Mouse (Mus musculus) liver, embryonic 13.5 days (tissue): Measurements from ENCODE around the gene Slc9a2. TPM values are rescaled to one million over a fixed set of nuclear protein-coding genes. Genes with fewer than 3 reads are reported as not detected.

Experiments used
- ATAC-seq: fragments of 200-750 bp; cut with Nextera tagmentation; 2 replicates; pipeline ENCODE4 v1.8.0; 2017; ENCODE audit warnings: low read depth, mild to moderate bottlenecking, moderate number of reproducible peaks, moderate library complexity
- DNase-seq: peaks from one replicate; pipeline ENCODE4 v3.0.0; 2022
- H3K27ac ChIP-seq: fragments of 300-500 bp; sonication (generic); 2 replicates; pipeline ENCODE4 v1.5.1; 2015; ENCODE audit warnings: moderate library complexity, mild to moderate bottlenecking, inconsistent platforms
- H3K27me3 ChIP-seq: fragments of 300-500 bp; sonication (generic); 2 replicates; pipeline ENCODE4 v1.6.1; 2015; ENCODE audit warnings: mild to moderate bottlenecking, inconsistent platforms
- H3K36me3 ChIP-seq: fragments of 300-500 bp; sonication (generic); 2 replicates; pipeline ENCODE4 v1.6.1; 2015; ENCODE audit warnings: mild to moderate bottlenecking, inconsistent platforms
- H3K4me1 ChIP-seq: fragments of 300-500 bp; sonication (generic); replicated peaks from 2 replicates; pipeline ENCODE4 v1.6.1; 2015; ENCODE audit warnings: inconsistent platforms
- H3K4me2 ChIP-seq: fragments of 300-500 bp; sonication (generic); 2 replicates; pipeline ENCODE4 v1.6.1; 2015; ENCODE audit warnings: inconsistent platforms, mild to moderate bottlenecking, moderate library complexity
- H3K4me3 ChIP-seq: fragments of 300-500 bp; sonication (generic); replicated peaks from 2 replicates; pipeline ENCODE4 v1.5.1; 2015; ENCODE audit warnings: mild to moderate bottlenecking, inconsistent platforms
- H3K9ac ChIP-seq: fragments of 300-500 bp; sonication (generic); 2 replicates; pipeline ENCODE4 v1.6.1; 2015; ENCODE audit warnings: mild to moderate bottlenecking, inconsistent platforms
- H3K9me3 ChIP-seq: fragments of 300-500 bp; sonication (generic); replicated peaks from 2 replicates; pipeline ENCODE4 v1.6.1; 2016; ENCODE audit warnings: inconsistent platforms
- WGBS: fragments of 180-500 bp; shearing (Covaris S2); methylation state at CpG from one replicate; pipeline ENCODE4 v1.1.7; 2015; ENCODE audit not compliant: insufficient replicate concordance; 5-methylcytosine and 5-hydroxymethylcytosine counted together
- polyA plus RNA-seq: library from polyadenylated mRNA; unstranded; fragments of >200 nt; fragmentation: Nextera tagmentation; extraction: Ambion mirVana; gene quantifications from 2 replicates; pipeline ENCODE4 v1.2.1, GENCODE M21; 2015

Slc9a2 gene
- polyA plus RNA-seq, 1 experiment from 2014 or later = not detected

DNA sequence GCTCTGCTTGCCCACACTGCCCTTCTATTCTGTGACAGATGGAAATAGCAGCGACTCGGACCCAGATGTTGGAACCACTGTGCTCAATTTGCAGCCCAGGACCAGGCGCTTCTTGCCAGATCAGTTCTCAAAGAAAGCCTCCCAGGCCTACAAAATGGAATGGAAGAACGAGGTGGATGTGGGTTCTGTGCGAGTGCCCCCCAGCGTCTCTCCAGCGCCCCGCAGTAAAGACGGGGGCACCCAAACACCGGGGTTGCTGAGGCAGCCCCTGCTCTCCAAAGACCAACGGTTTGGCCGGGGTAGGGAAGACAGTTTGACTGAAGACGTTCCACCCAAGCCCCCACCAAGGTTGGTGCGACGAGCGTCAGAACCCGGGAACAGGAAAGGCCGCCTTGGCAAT, 87.2 kb downstream of the Slc9a2 start:
- H3K27me3 ChIP-seq = 0 out of 2 replicates have a peak, but pooled peaks cover 3% of the 10 kb centered on the region
- H3K4me2 ChIP-seq = no peak overlapping the region
- H3K9ac ChIP-seq = no peak overlapping the region
- 70% methylated on average over 18 of the region's 18 CpGs for WGBS
- H3K4me1 ChIP-seq = peaks cover 15% of the 10 kb centered on the region
- no peak for ATAC-seq
- H3K4me3 ChIP-seq = no peak overlapping the region
- H3K36me3 ChIP-seq = no peaks in the 10 kb centered on the region
- DNase-seq = no peak
- no peaks in the 10 kb centered on the region for H3K9me3 ChIP-seq
- H3K27ac ChIP-seq = no peak overlapping the region

DNA sequence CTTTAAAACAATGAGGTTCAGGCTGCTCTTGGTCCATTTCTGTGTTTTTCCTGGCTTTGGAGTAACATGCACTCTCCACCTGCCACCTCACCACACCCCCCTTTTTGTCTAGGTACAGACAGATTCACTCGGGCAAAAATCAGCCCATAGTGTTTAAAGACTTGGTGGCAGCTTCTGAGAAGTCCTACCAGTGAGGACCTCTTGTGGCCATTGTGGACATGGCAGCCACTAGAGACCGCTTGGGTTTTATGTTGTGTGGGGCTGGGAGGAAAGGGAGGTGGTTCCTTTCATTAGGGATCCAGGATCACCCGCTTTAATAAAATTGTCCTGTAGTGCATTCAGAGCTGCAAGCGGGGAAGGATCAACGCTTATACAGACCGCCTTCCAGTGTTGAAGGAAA, 88.2 kb downstream of the Slc9a2 start:
- no peak overlapping the region for H3K27ac ChIP-seq
- peaks cover 24% of the 10 kb centered on the region for H3K4me1 ChIP-seq
- H3K9me3 ChIP-seq = no peaks in the 10 kb centered on the region
- WGBS = 29% methylated on average over 6 of the region's 6 CpGs
- no peak overlapping the region for H3K4me3 ChIP-seq
- 0 out of 2 replicates have a peak, but pooled peaks cover 3% of the 10 kb centered on the region for H3K27me3 ChIP-seq
- H3K4me2 ChIP-seq = no peak overlapping the region
- DNase-seq (peak; percentile 21), ATAC-seq (no peak)
- peaks cover 1% of the 10 kb centered on the region; the same call in 1 of the 2 replicates for H3K36me3 ChIP-seq
- no peak overlapping the region for H3K9ac ChIP-seq

DNA sequence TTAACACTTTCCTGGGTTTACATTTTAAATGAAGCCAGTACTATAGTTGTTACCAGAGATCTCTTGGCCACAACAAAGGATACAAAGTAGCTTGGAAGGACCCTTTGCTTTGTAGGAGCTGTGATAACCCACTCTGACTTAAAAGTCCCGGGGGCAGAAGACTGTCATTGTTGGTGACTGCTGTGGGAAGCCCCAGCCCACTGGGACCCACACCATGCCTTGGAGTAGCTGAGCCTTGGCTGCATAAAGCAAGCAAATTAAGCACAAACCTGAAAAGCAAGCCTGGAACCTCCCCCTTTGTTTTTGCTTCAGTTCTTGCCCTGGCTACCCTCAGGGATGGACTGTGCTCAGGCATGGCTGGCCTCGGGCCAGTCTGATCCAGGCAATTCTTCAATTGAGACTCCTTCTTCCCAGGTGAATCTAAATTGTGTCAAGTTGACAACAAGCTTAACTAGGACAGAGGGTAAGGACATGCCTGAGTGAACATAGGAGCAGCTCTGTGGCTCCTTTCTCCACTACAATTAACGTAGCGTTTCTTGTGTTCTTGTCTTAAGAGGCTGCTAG, 89.0 kb downstream of the Slc9a2 start:
- H3K9me3 ChIP-seq = no peaks in the 10 kb centered on the region
- no peak overlapping the region for H3K4me2 ChIP-seq
- H3K9ac ChIP-seq = no peak overlapping the region
- DNase-seq (no peak), ATAC-seq (no peak)
- H3K27me3 ChIP-seq = 0 out of 2 replicates have a peak, but pooled peaks cover 3% of the 10 kb centered on the region
- peaks cover 5% of the 10 kb centered on the region; the same call in 1 of the 2 replicates for H3K36me3 ChIP-seq
- no peak overlapping the region for H3K4me3 ChIP-seq
- 72% methylated on average over 4 of the region's 4 CpGs for WGBS
- peaks cover 29% of the 10 kb centered on the region for H3K4me1 ChIP-seq
- H3K27ac ChIP-seq = no peak overlapping the region

DNA sequence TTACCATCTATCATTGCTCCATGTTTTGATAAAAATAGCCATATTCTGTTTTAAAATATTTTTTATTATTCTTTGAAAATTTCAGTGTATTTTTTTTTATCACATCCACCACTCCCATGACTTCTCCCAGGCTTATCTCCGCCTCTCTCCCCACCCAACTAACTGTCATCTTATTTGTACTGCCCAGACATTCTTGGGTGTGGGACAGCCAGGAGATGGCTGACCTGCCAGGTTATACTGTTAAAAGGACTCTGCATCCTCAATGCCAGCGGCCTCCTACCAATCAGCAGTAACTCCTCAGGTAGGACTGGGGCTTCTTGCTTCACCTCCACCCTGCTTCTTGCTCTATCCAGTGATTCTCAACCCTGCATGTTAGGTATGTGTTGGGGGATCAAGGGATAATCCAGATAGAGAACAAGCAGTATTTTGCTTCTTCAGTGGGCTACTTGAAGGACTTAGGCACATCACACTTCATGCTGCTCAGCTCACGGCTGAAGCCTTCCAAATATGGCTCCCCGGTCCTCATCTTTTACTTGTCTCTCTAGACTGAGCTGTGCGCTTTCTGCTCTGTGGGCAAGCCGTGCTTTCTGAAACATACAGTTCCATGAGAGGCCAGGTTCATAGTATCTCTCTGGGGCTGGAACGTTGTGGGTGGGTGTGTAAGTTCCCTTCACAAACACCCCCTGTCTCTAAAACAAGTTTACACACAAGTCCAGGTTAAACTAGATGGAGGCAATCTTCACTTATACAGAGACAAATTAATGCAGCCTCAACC, 91.0 kb downstream of the Slc9a2 start:
- peak; percentile 97 for ATAC-seq
- Histone ChIP-seq H3K4me3 (peak overlapping the region; percentile 47), H3K9ac (peak overlapping the region; percentile 63), H3K4me2 (peak overlapping the region; percentile 63), H3K4me1 (peaks cover 29% of the 10 kb centered on the region), H3K9me3 (no peaks in the 10 kb centered on the region), H3K27ac (peak overlapping the region; percentile 73), H3K36me3 (peaks cover 5% of the 10 kb centered on the region; the same call in 1 of the 2 replicates), H3K27me3 (0 out of 2 replicates have a peak, but pooled peaks cover 3% of the 10 kb centered on the region)
- 61% methylated on average over 7 of the region's 7 CpGs for WGBS
- DNase-seq = peak; percentile 39

DNA sequence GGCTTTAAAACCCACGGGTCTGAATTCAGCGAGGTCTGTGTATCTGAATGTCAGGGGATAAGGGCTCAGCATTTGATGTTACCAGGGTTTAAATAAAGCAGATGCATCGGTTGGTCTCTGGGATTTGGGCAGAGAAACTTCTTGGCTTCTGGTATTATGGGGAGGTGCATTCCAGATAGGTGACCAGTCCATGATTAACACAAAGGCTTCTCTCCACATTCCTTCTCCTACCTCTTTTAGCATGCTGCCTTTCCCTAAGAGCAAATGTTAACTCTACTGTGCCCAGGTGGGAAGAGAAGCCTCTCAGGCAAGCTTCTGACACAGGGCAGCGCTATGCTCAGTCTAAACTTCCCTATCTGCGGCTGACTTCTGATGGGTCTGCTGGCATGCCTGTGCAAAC, 92.9 kb downstream of the Slc9a2 start:
- Histone ChIP-seq H3K9ac (no peak overlapping the region), H3K9me3 (no peaks in the 10 kb centered on the region), H3K4me3 (no peak overlapping the region), H3K4me1 (peaks cover 29% of the 10 kb centered on the region), H3K4me2 (0 out of 2 replicates have a peak overlapping the region, but pooled peaks have one; percentile 37), H3K27me3 (no peaks in the 10 kb centered on the region), H3K36me3 (peaks cover 8% of the 10 kb centered on the region; the same call in 1 of the 2 replicates), H3K27ac (no peak overlapping the region)
- ATAC-seq (no peak), DNase-seq (no peak)
- WGBS = 81% methylated on average over 5 of the region's 5 CpGs

DNA sequence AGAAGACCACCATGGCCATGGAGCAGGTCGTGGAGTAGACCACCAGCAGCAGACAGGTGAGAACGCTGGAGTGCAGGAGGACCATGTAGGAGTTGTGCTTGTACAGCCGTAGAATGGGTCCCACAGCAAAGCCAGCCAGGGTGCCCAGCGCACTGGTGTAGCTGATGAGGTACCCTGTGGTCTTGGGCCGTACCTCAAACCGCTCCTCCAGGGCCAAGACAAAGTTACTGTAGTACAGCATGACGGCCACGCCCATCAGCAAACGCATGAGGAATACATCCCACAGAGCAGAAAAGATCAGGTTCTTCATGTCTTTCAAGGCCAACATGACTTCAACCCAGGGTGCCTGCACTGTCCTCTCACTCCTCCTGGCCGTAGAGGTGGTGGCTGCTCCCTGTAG, 93.7 kb downstream of the Slc9a2 start:
- no peak overlapping the region for H3K27ac ChIP-seq
- 84% methylated on average over 10 of the region's 10 CpGs for WGBS
- no peak for DNase-seq

DNA sequence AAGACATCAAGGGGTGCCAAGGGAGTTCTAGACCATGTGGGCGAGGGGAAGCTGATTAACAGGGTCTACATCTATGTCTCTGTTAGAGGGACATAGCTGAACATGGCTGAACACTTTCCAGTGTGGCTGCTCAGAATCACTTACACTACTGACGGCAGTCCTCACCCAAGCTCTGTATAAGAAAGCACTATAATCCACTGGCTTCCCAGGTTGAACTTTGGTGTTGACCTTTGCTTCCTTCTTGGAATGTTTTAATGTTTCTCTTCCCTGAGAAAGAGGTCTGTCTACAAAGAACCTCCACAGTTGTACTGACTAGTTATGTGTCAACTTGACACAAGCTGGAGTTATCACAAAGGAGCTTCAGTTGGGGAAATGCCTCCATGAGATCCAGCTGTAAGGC, 95.7 kb downstream of the Slc9a2 start:
- Histone ChIP-seq H3K4me3 (no peak overlapping the region), H3K27ac (no peak overlapping the region), H3K4me1 (peaks cover 21% of the 10 kb centered on the region), H3K36me3 (peaks cover 27% of the 10 kb centered on the region), H3K27me3 (no peaks in the 10 kb centered on the region), H3K4me2 (no peak overlapping the region), H3K9me3 (no peaks in the 10 kb centered on the region), H3K9ac (no peak overlapping the region)
- ATAC-seq (no peak), DNase-seq (no peak)
- WGBS = 65% methylated on average over 2 of the region's 2 CpGs

More for the DNA sequence above, 93.7 kb downstream of the Slc9a2 start:
- ATAC-seq = no peak
- Histone ChIP-seq H3K4me3 (no peak overlapping the region), H3K4me2 (0 out of 2 replicates have a peak overlapping the region, but pooled peaks have one; percentile 37), H3K27me3 (no peaks in the 10 kb centered on the region), H3K4me1 (peaks cover 29% of the 10 kb centered on the region), H3K9me3 (no peaks in the 10 kb centered on the region), H3K9ac (no peak overlapping the region), H3K36me3 (peaks cover 15% of the 10 kb centered on the region)

DNA sequence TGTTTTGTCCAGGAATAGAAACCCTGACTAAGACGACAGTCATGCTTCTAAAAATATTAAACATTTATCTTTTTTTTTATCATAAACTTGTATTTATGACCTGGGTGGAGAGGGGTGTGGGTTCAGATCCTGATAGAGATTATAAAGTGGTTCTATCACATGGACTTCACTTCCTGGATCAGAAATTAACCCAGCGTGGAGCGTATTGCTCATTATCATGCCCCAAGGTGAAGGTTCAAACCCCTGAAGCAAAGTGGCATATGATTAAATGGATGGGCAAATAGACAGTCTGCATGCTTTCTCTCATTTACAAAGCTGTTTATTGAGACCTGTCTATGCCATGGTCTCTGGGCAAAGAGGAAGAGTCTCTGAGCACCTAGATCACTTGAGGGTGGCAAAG, 96.4 kb downstream of the Slc9a2 start:
- H3K9ac ChIP-seq = no peak overlapping the region
- H3K27me3 ChIP-seq = no peaks in the 10 kb centered on the region
- peaks cover 15% of the 10 kb centered on the region for H3K4me1 ChIP-seq
- ATAC-seq (no peak), DNase-seq (no peak)
- H3K4me3 ChIP-seq = no peak overlapping the region
- no peaks in the 10 kb centered on the region for H3K9me3 ChIP-seq
- WGBS = 79% methylated on average over 3 of the region's 3 CpGs
- H3K36me3 ChIP-seq = peaks cover 27% of the 10 kb centered on the region
- no peak overlapping the region for H3K4me2 ChIP-seq
- H3K27ac ChIP-seq = no peak overlapping the region

DNA sequence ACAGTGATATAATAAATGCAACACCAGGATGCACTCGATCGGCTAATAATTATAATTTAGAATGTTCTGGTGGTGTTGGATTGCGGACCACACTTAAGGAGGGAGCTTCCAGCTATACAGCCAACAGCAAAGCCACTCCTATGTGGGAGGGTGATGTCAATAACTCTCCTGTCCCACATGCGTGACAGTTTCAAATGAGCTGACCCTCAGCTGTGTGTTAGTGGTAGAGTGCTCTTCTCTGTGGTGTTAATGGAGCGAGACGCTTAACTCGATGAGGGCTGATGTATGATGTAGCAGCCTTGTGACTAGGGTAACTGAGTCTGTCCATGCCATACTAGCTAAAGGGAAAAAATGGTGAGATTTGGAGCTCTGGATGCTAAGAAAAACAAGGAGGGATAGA, 103.1 kb downstream of the Slc9a2 start:
- no peak overlapping the region for H3K9ac ChIP-seq
- no peak overlapping the region for H3K4me2 ChIP-seq
- peaks cover 18% of the 10 kb centered on the region for H3K36me3 ChIP-seq
- no peaks in the 10 kb centered on the region for H3K9me3 ChIP-seq
- H3K4me1 ChIP-seq = no peaks in the 10 kb centered on the region
- 87% methylated on average over 7 of the region's 7 CpGs for WGBS
- no peaks in the 10 kb centered on the region for H3K27me3 ChIP-seq
- no peak overlapping the region for H3K4me3 ChIP-seq
- no peak for DNase-seq
- no peak for ATAC-seq
- H3K27ac ChIP-seq = no peak overlapping the region

DNA sequence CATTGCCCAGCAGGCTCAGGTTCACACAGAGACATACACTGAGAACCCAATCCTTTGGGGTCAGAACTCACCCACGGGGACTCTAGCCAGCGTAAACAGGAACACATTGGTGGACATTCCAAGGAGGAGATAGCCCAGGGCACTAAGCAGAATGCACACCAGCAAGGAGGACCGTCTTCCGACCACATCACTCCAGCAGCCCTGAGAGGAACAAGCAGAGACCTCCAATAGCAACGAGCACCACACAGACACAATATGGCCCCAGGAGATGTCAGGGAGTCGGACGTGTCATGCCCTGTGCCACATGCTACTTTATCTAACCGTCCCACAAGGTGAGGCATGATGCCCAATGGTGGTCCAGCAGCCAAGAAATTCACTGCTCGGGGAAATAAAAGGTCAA, 103.9 kb downstream of the Slc9a2 start:
- Histone ChIP-seq H3K4me3 (no peak overlapping the region), H3K27me3 (no peaks in the 10 kb centered on the region), H3K9ac (no peak overlapping the region), H3K9me3 (no peaks in the 10 kb centered on the region), H3K36me3 (peaks cover 9% of the 10 kb centered on the region), H3K4me2 (no peak overlapping the region), H3K4me1 (no peaks in the 10 kb centered on the region), H3K27ac (no peak overlapping the region)
- DNase-seq = no peak
- WGBS = 80% methylated on average over 9 of the region's 9 CpGs
- no peak for ATAC-seq

DNA sequence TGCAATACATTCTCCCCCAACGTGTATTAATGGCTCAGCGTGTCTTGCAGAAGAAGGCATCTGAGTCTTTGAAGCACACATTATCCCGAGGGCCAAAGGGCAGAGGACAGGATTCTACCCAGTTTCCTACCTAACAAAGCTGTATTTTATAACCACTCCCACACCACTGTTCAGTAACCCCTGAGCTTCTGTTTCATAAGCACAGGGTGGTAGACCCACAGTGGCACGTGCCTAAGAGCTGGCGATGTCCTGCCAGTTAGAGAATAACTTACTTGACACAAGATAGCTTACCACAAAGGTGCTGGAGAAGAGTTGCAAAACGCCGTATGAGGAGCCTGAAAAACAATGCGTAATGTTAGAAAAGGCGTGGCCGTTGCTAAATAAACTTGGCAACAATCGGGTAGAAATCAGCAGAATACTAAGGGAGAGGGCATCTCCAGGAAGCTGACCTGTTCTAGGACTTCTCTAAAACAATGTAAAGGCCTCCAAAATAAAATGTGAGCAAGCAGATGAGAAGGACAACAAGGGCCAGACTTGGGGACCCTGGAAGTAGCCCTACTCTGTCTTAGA, 105.6 kb downstream of the Slc9a2 start:
- Histone ChIP-seq H3K9me3 (no peaks in the 10 kb centered on the region), H3K27me3 (no peaks in the 10 kb centered on the region), H3K9ac (no peak overlapping the region), H3K4me2 (no peak overlapping the region), H3K4me3 (no peak overlapping the region), H3K4me1 (peaks cover 16% of the 10 kb centered on the region), H3K36me3 (no peaks in the 10 kb centered on the region), H3K27ac (no peak overlapping the region)
- 70% methylated on average over 11 of the region's 11 CpGs for WGBS
- DNase-seq = no peak
- no peak for ATAC-seq
